Mouse (Mus musculus) CH12.LX (cell line): ENCODE measurements around the gene Tpd52l2. TPM values are rescaled to one million over a fixed set of nuclear protein-coding genes. Genes with fewer than 3 reads are reported as not detected.

Experiments used
- DNase-seq: peaks from one replicate; pipeline ENCODE4 v3.0.0-alpha.2; 2013; ENCODE audit errors: extremely low read depth
- H3K27ac ChIP-seq: 2 replicates; pipeline ENCODE4 v1.5.1; 2012; ENCODE audit warnings: low read depth, mild to moderate bottlenecking, control low read depth, moderate library complexity; ENCODE audit not compliant: insufficient read depth
- H3K27me3 ChIP-seq: replicated peaks from 2 replicates; pipeline ENCODE3; 2012; ENCODE audit warnings: inconsistent platforms
- H3K36me3 ChIP-seq, 2 experiments: replicated peaks in 1 of 2; 2 replicates each; pipeline versions ENCODE3 to v1.6.1; 2012; ENCODE audit warnings: inconsistent platforms in 1 of 2, low read length in 1 of 2, mild to moderate bottlenecking in 1 of 2, mixed read lengths in 1 of 2, moderate library complexity in 1 of 2; ENCODE audit not compliant: control insufficient read depth in 1 of 2, insufficient read depth in 1 of 2
- H3K4me1 ChIP-seq, 2 experiments: 2 replicates each; pipeline ENCODE4 v1.6.1; 2012; ENCODE audit warnings: inconsistent platforms in 1 of 2, moderate library complexity in 1 of 2; ENCODE audit not compliant: insufficient read depth in 2 of 2, control insufficient read depth in 1 of 2
- H3K4me2 ChIP-seq: 2 replicates; pipeline ENCODE4 v1.6.1; 2012; ENCODE audit warnings: low read depth, mild to moderate bottlenecking, control low read depth; ENCODE audit not compliant: poor library complexity, insufficient read depth, severe bottlenecking
- H3K4me3 ChIP-seq, 3 experiments: fragments of 150-350 bp in 1 of 3; sonication (generic) in 1 of 3; replicated peaks in 1 of 3; 2 replicates each; pipeline versions ENCODE3 to v1.5.1; 2011 to 2012; ENCODE audit warnings: low read depth in 2 of 3, low read length in 2 of 3, mild to moderate bottlenecking in 2 of 3, moderate library complexity in 2 of 3, control low read depth in 1 of 3, improper control_type of control experiment in 1 of 3, inconsistent platforms in 1 of 3, mixed read lengths in 1 of 3; ENCODE audit not compliant: poor library complexity in 1 of 3
- H3K79me2 ChIP-seq: replicated peaks from 2 replicates; pipeline ENCODE4 v1.6.1; 2012; ENCODE audit warnings: mild to moderate bottlenecking, moderate library complexity; ENCODE audit not compliant: control insufficient read depth, poor library complexity, insufficient read depth, severe bottlenecking; ENCODE audit errors: extremely low read depth
- H3K9ac ChIP-seq: 2 replicates; pipeline ENCODE4 v1.6.1; 2012; ENCODE audit warnings: low read depth, mild to moderate bottlenecking, control low read depth, moderate library complexity; ENCODE audit not compliant: insufficient read depth
- H3K9me3 ChIP-seq: replicated peaks from 2 replicates; pipeline ENCODE3; 2012; ENCODE audit warnings: low read length, inconsistent platforms, mixed read lengths
- BHLHE40 ChIP-seq: IDR thresholded peaks from 2 replicates; pipeline ENCODE4 v1.6.1; 2011; ENCODE audit warnings: mild to moderate bottlenecking, low read depth, low read length, improper control_type of control experiment
- CHD2 ChIP-seq: IDR thresholded peaks from 2 replicates; pipeline ENCODE4 v1.6.1; 2011; ENCODE audit warnings: low read length, improper control_type of control experiment
- CTCF ChIP-seq, 2 experiments: IDR thresholded peaks in 1 of 2; conservative IDR thresholded peaks in 1 of 2; 2 replicates each; pipeline ENCODE4 v1.5.1; 2011 to 2012; ENCODE audit warnings: low read depth in 2 of 2, low read length in 2 of 2, improper control_type of control experiment in 1 of 2, inconsistent platforms in 1 of 2, mild to moderate bottlenecking in 1 of 2, moderate library complexity in 1 of 2
- E2F4 ChIP-seq: IDR thresholded peaks from 2 replicates; pipeline ENCODE4 v1.6.1; 2011; ENCODE audit warnings: low read depth, low read length, improper control_type of control experiment; ENCODE audit not compliant: insufficient replicate concordance
- ELF1 ChIP-seq: IDR thresholded peaks from 2 replicates; pipeline ENCODE4 v1.6.1; 2014; ENCODE audit warnings: low read depth, mild to moderate bottlenecking, inconsistent platforms, low read length, improper control_type of control experiment
- EP300 ChIP-seq: IDR thresholded peaks from 2 replicates; pipeline ENCODE4 v1.6.1; 2011; ENCODE audit warnings: low read length, improper control_type of control experiment
- GABPA ChIP-seq: IDR thresholded peaks from 2 replicates; pipeline ENCODE4 v1.6.1; 2012; ENCODE audit warnings: low read depth, low read length, improper control_type of control experiment, inconsistent platforms; ENCODE audit not compliant: insufficient replicate concordance
- IRF4 ChIP-seq: IDR thresholded peaks from 2 replicates; pipeline ENCODE4 v1.6.1; 2014; ENCODE audit warnings: low read depth, mild to moderate bottlenecking, inconsistent platforms, low read length, improper control_type of control experiment
- JUN ChIP-seq: IDR thresholded peaks from 2 replicates; pipeline ENCODE4 v1.6.1; 2011; ENCODE audit warnings: low read depth, mild to moderate bottlenecking, low read length, improper control_type of control experiment, moderate library complexity; ENCODE audit not compliant: insufficient read depth
- JUND ChIP-seq: conservative IDR thresholded peaks from 2 replicates; pipeline ENCODE4 v1.6.1; 2011; ENCODE audit warnings: low read depth, low read length, improper control_type of control experiment
- MAZ ChIP-seq: IDR thresholded peaks from 2 replicates; pipeline ENCODE4 v1.6.1; 2012; ENCODE audit warnings: low read depth, mild to moderate bottlenecking, inconsistent platforms, low read length, improper control_type of control experiment, moderate library complexity
- MEF2A ChIP-seq: IDR thresholded peaks from 2 replicates; pipeline ENCODE4 v1.6.1; 2014; ENCODE audit warnings: low read depth, mild to moderate bottlenecking, inconsistent platforms, low read length, improper control_type of control experiment, borderline replicate concordance
- MYC ChIP-seq: IDR thresholded peaks from 2 replicates; pipeline ENCODE4 v1.6.1; 2011; ENCODE audit warnings: low read depth, mild to moderate bottlenecking, improper control_type of control experiment, low read length
- NELFE ChIP-seq: IDR thresholded peaks from 2 replicates; pipeline ENCODE4 v1.6.1; 2011; ENCODE audit warnings: low read depth, low read length, improper control_type of control experiment
- NRF1 ChIP-seq: IDR thresholded peaks from 2 replicates; pipeline ENCODE4 v1.6.1; 2014; ENCODE audit warnings: low read depth, mild to moderate bottlenecking, inconsistent platforms, low read length, improper control_type of control experiment, moderate library complexity
- PAX5 ChIP-seq: IDR thresholded peaks from 2 replicates; pipeline ENCODE4 v1.6.1; 2012; ENCODE audit warnings: low read length, inconsistent platforms, mixed read lengths
- POLR2A ChIP-seq: IDR thresholded peaks from 2 replicates; pipeline ENCODE4 v1.6.1; 2011; ENCODE audit warnings: low read depth, mild to moderate bottlenecking, improper control_type of control experiment, low read length
- POLR2AphosphoS2 ChIP-seq: IDR thresholded peaks from 2 replicates; pipeline ENCODE4 v1.6.1; 2011; ENCODE audit warnings: low read depth, low read length, improper control_type of control experiment
- RCOR1 ChIP-seq: conservative IDR thresholded peaks from 2 replicates; pipeline ENCODE4 v1.6.1; 2012; ENCODE audit warnings: low read depth, mild to moderate bottlenecking, inconsistent platforms, low read length, improper control_type of control experiment
- SMC3 ChIP-seq: IDR thresholded peaks from 2 replicates; pipeline ENCODE4 v1.6.1; 2011; ENCODE audit warnings: low read depth, low read length, improper control_type of control experiment
- TCF12 ChIP-seq: IDR thresholded peaks from 2 replicates; pipeline ENCODE4 v1.6.1; 2014; ENCODE audit warnings: low read depth, mild to moderate bottlenecking, inconsistent platforms, low read length, improper control_type of control experiment
- UBTF ChIP-seq: IDR thresholded peaks from 2 replicates; pipeline ENCODE4 v1.6.1; 2012; ENCODE audit warnings: low read depth, mild to moderate bottlenecking, inconsistent platforms, low read length, improper control_type of control experiment, moderate library complexity
- USF1 ChIP-seq: IDR thresholded peaks from 2 replicates; pipeline ENCODE4 v1.6.1; 2014; ENCODE audit warnings: low read depth, mild to moderate bottlenecking, inconsistent platforms, low read length, improper control_type of control experiment
- ZKSCAN1 ChIP-seq: IDR thresholded peaks from 2 replicates; pipeline ENCODE4 v1.6.1; 2012; ENCODE audit warnings: low read depth, inconsistent platforms, low read length, improper control_type of control experiment, borderline replicate concordance
- ZMIZ1 ChIP-seq: IDR thresholded peaks from 2 replicates; pipeline ENCODE4 v1.6.1; 2012; ENCODE audit warnings: low read depth, mild to moderate bottlenecking, inconsistent platforms, low read length, improper control_type of control experiment
- ZNF384 ChIP-seq: IDR thresholded peaks from 2 replicates; pipeline ENCODE4 v1.6.1; 2012; ENCODE audit warnings: low read depth, low read length, improper control_type of control experiment, inconsistent platforms
- dilution Hi-C: fragments of 300-500 bp; cut with MboI; formaldehyde crosslinking; loops from 2 replicates; pipeline ENCODE4 v1.14.3; 2020; ENCODE audit warnings: low sequenced_read_pairs; ENCODE audit not compliant: extremely low pct_unique_long_range_greater_than_20kb, extremely low pct_ligation_motif_present
- in situ Hi-C: fragments of 300-500 bp; cut with MboI; formaldehyde crosslinking; loops from 3 replicates; pipeline ENCODE4 v1.14.3; 2019; ENCODE audit warnings: low sequenced_read_pairs, low pct_ligation_motif_present, low pct_unique_long_range_greater_than_20kb, mixed read lengths
- polyA plus RNA-seq: library from polyadenylated mRNA; unstranded; fragments of >175 nt; gene quantifications from 2 replicates; pipeline ENCODE4 v1.2.1, GENCODE M21; 2012; ENCODE audit warnings: low read depth; ENCODE audit not compliant: insufficient read length
- total RNA-seq, 2 experiments: library from RNA; depleted of rRNA; stranded (reverse); fragments of 300-350 nt in 1 of 2; fragments of >200 nt in 1 of 2; gene quantifications; 2 replicates each; pipeline ENCODE4 v1.2.3; 2012 to 2014

Gene Tpd52l2
- total and polyA plus RNA-seq, 3 experiments, result 80.7 to 126 (median 92.0) TPM

DNA sequence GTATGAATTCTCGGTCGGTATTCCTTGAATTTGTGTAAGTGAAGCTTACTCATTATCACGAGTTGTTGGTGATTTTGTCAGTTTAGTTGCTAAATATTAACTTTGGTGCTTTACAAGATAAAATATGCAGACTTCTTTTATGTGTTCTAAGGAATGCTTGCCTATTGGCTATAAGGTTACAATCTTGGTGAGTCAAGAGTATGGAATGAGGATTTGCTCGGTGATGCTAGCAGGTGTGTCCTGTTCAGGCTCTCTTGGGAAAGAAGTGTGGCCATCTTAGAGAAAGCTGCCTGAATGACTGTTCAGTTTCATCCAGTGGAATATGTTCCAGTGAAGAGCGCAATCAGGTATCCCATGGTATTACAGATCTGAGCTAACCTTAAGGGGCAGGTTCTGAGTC is 28.6 kb downstream of the Tpd52l2 start:
- H3K9me3 ChIP-seq, result peaks cover 6% of the 10 kb centered on the region
- H3K36me3 ChIP-seq, result peaks cover 10 to 67% of the 10 kb centered on the region in 2 experiments

DNA sequence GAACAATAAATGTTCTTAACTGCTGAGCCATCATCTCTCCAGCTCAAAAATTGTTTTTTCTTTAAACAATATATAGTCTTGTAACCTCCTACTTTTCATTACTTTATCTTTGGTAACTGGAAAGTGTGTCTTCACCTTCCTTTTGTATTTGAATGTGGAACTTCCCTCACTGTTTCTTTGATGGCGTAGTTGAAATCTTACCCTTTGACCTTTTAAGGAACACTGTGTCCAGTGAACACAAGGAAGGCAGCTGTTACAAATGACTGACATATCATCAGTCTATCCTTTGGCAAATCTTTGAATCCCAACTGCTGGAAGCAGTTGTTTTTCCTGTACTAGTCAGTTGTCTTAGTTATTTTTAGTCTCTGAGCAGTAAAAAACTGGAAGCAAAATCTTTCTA is 32.1 kb downstream of the Tpd52l2 start:
- dilution Hi-C loops, result no loop called here
- H3K9ac ChIP-seq, result no peak overlapping the region
- H3K36me3 ChIP-seq, result peaks cover 14 to 80% of the 10 kb centered on the region in 2 experiments
- no peak overlapping the region for H3K4me3 ChIP-seq
- peaks cover 0 to 19% of the 10 kb centered on the region in 2 experiments; a peak in 2 of 4 replicates for H3K4me1 ChIP-seq
- no peak overlapping the region for H3K27ac ChIP-seq
- TF ChIP-seq ZKSCAN1 (no peak), CTCF (conservative IDR thresholded peaks at IDR 0.05 in 1 of 2, IDR thresholded peaks at IDR 0.05 in 1 of 2; ENCODE audit: low read depth in 2 of 2, low read length in 2 of 2) (no peak), POLR2A (no peak), NRF1 (no peak), MEF2A (no peak), TCF12 (no peak), JUN (no peak), UBTF (no peak), NELFE (no peak), SMC3 (no peak), EP300 (no peak), GABPA (no peak), MAZ (no peak), JUND (no peak), USF1 (no peak), IRF4 (no peak), MYC (no peak)
- no peak overlapping the region for H3K4me2 ChIP-seq
- peaks cover 84% of the 10 kb centered on the region for H3K79me2 ChIP-seq
- no peak for DNase-seq
- H3K9me3 ChIP-seq, result peaks cover 11% of the 10 kb centered on the region
- in situ Hi-C loops, result no loop called here
- no peaks in the 10 kb centered on the region for H3K27me3 ChIP-seq

More for the DNA sequence above, 28.6 kb downstream of the Tpd52l2 start:
- dilution Hi-C loops, result no loop called here
- H3K4me2 ChIP-seq, result no peak overlapping the region
- in situ Hi-C loops, result no loop called here
- DNase-seq, result no peak
- TF ChIP-seq ZMIZ1 (no peak), RCOR1 (no peak), MAZ (no peak), ELF1 (no peak), E2F4 (no peak), CHD2 (no peak), BHLHE40 (no peak), MEF2A (no peak), PAX5 (no peak), ZNF384 (no peak), JUND (no peak), POLR2AphosphoS2 (no peak), NELFE (no peak), TCF12 (no peak)
- no peak overlapping the region for H3K4me3 ChIP-seq
- H3K27ac ChIP-seq, result no peak overlapping the region
- no peak overlapping the region for H3K9ac ChIP-seq
- peaks cover 87% of the 10 kb centered on the region for H3K79me2 ChIP-seq
- H3K27me3 ChIP-seq, result no peaks in the 10 kb centered on the region
- H3K4me1 ChIP-seq, result peaks cover 4 to 32% of the 10 kb centered on the region in 2 experiments; a peak in 3 of 4 replicates
